Mouse (Mus musculus): ENCODE results near the gene Fnip2.

Gene Fnip2

DNA sequence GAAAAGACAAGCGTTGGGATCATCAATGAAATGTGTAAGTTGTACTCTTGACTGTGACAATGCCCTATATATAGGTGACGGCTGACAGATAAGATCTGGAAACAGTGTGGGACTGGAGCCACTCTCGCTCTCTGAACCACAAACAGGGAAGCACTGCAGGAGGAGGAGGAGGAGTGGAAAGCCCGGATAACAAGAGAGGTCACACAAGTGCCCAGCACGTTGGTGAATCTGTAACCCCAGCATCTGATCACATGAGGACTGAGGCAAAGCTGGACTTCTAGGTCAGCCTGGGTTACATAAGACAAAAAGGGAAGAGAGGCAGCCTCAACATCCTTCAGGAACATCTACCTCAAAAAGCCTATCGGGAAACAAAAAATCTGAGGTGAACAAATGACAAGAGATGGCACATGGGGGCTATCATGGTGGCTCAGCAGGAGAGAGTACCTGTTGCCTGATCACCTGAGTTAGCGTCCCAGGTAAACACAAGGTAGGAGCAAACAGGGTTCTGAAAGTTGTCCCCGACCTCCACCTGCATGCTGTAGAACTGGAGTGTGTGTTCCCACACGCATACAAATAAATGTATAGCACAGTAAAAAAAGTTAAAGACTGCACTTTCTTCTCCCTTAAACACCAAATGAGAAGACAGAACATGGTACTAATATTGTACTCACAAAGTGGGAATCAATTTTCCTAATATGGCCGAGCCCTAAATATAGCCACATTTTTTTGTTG lies 2.6 kb downstream of the Fnip2 start:
- no peak for DNase-seq

DNA sequence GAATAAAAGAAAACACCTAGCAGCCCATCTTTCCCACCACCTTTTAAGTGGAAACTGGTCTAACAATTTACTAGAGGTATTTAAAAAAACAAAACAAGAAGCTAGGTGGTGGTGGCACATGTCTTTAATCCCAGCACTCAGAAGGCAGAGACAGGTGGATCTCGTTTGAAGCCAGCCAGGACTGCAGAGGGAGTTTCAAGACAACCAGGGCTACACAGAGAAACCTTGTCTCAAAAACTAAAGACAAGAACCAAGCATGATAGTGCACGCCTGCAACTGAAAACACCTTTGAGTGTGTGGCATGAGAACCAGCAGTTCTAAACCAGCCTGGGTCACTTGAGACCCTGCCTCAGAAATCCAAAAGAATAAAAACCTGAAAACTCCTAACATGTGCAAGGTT lies 4.1 kb downstream of the Fnip2 start:
- DNase-seq: no peak

DNA sequence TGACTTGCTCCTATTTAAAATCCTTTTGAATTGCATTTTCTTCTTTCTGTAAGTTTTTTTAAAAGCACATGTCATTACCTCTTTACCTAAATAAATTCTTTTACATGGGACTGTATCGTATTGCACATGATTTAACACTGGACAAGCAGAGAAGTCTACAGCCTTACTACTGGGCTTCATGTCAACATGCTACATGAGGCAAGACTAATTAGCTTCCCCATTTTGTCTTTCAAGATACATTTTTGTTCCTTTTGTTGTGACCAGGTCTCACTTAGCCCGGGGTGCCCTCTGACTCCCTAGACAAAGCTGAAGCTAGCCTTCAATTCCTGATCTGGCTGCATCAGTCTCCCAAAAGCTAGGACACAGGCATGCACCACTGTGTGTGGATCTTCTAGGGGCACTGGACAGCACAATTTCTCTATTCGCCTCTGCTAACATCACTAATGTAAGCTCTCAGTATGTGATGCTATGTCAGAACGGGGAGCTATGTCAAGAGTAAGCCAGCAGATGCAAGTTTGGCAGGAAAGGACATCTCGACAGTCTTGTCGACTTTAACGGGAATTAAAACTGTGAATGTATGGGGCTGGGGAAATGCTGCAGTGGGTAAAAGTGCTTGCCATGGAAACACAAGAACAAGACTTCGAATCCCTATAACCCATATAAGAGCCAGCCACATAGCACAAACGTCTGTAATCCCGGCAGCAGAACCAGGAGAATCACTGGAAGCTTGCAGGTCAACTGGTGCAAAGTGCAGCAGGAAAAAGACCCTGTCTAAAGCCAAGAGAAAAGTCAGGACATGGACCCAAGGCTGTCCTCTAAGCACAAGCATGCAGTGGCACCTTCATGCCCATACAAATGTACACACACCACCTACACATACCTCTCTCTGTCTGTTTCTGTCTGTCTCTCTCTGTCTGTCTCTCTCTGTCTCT lies 5.5 kb downstream of the Fnip2 start:
- no peak for DNase-seq

DNA sequence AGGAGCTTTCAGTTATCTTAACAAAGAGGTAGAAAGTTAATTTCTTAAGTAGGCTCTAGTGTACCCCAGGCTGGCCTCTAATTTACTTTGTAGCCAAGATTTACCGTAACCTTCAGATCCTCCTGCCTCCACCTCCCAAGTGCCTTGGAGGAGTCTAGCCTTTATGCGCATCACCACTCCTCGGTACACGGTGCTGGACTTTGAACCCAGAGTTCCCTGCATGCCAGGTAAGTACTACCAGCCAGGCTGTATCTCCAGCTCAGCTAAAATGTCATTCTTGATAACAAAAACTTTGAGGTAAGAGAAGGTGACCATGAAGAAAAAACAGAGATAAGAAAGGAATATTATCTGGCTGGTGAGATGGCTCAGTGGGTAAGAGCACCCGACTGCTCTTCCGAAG lies 7.0 kb downstream of the Fnip2 start:
- DNase-seq: no peak

DNA sequence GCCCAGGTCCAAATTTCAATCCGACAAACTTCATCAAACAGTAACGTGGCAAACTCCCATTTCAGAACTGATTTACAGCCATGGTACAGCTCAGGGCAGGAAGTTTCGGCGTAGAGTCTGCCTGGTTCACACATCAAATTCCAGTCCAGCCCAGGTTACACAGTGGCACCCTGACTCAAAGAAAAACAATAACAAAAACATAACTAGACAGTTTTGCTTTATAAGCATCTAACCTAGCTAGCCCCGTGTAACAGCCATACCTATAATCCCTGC lies 7.9 kb downstream of the Fnip2 start:
- no peak for DNase-seq

DNA sequence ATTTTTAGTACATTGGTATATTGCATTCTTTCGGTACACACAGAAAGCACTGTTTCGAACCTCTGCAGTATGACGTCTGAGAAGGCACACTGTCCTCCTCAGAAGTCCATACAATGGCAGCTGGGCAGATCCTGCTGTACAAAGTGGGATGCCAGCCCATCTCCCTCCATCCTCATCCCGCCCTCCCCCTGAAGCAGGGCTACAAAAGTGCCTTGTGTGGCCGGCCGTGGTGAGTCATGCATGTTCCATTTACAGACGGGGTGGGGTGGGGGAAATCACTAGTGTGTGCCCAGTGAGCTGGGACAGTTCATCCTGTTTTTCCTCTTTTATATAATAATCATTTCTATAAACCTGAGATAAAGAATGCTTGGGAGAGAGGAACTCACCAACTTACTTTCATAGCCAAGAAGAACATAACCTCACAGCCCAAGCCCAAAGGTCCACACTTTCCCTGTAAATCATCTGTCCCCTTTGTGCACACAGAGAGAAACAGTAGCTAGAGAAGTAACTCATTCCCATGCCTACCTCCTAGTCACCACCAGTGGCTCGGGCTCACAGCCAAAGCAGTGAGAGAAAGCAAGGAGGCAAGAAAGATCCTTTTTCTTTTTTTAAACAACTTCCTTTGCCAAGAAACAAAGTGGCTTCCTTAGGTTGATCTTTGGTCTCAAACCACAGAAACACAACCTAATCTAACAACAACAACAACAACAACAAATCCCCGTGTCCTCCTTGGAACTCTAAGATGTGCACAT lies 8.4 kb downstream of the Fnip2 start:
- no peak for DNase-seq

DNA sequence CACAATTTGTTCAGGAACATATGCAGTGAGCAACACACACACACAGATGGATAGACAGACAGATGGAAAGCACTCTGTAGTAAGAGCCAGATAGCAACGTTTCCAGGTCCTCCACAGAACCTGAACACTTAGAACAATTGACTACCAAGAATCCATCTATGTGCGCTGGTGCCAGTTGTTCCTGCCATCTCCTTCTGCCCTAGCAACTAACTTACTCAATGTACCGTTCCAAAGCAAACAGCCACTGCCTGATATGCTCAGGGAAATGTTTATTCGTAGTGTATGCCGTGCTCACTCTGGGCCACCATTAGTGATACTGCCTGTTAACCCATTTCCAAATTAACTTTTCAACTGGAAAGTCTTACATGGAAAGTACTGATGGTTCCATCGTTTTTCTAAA lies 12.5 kb downstream of the Fnip2 start:
- no peak for DNase-seq

DNA sequence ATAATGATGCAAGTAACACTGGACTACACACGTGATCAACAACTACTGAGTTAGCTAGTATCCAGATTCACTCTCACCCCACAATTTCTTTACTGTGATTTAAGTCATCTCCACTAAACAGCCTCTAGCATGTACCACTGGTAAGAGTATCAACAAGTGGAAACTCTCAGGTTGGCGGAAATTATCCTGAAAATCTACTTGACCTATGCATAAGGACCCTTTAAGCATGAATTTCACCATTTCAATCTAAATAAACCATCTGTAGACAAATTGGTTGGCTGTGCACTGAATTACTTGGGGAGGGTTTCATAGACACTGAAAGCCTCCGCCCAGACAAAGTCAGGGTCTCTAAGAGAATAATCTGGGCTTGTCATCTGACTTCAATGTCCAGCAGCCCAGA lies 13.8 kb downstream of the Fnip2 start:
- no peak for DNase-seq

DNA sequence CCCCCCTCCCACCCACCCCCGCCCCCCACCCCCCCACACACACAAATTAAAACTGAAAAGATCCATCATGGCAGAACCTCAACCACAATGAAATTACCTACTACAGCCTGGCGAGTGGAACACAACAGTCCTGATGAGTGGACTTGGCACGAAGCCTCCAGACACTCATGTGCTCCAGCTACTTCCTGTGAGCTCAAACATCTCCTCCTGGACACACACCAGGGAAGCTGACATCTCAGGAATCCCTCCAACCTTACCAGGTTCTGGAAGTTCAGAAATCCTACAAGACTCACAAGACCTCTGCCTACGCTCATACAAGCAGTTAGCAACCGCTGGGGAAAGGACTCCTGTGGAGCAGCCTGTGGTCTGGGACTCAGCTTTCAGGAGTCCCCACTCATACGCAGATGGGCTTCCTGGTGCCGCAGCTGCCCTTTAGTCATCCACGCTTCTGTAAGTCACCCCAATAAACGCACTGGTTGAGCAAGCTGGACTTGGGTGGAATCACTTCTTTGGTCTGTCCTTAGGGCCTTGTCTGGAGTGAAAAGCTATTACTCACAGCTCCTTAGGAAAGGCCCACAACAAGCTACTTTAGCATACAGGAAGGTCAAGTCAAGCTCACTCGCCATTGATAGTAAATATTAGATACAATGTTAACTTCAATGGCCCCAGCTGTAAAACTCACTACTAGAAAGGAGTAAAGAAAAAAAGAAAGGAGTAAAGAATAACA lies 15.6 kb downstream of the Fnip2 start:
- DNase-seq: no peak

DNA sequence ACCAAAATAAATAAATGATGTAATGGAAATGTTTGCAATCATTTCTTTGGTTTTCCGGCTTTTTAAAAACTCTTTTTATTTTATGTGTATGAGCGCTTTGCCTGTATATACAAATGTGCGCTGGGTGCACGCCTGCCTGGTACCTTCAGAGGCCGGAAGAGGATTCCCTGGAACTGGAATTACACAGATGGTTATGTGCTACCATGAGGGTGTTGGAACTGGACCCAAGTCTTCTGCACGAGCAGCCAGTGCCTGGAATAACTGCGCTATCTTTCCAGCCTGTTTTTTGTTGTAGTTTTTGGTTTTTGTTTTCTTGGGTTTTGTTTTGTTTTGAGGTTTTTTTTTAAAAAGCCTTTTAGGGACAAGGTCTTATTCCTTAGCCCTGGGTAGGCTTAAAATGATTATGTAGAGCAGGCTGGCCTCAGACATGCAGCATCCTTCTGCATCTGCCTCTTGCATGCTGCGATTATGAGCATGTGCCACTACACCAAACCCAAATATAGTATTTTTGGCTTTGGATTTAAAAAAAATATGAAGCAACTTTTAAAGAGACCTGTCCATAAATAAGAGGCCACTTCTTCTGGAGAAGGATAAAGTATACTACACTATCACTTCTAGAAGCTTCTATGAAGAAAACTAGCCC lies 17.7 kb downstream of the Fnip2 start:
- DNase-seq: no peak

DNA sequence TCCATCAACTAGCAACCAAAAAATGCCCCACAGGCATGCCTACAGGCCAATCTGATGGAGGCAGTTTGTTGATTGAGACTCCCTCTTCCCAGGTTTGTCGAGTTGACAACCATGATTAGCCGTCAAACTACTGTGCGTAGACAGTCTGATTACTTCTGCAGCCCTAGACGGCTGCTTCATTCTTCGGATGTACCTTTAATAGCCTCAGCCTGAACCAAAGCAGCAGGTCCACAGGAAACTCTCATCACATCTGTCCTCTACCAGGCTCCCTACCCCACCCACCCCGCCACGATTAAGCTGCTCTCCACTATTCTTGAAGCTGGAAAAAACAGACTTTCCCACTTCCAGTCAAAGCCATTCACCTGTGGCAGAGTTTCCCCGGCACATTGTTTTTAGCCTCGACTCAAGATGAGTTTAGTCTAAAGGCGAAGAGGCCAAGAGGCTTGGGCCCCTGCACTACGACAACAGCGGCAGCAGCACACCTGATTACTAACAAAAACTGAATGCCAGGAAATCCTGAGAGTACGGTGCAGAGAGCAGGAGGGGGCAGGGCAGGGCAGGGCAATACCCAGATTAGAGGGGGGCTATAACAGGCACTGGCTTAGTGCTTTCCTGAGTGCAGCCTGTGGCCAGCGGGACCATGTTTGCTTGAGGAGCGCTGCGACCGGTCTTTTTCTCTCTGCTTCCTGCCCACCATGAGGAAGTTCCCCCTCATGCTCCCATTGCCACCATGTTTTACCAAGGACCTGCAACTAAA lies 18.7 kb downstream of the Fnip2 start:
- no peak for DNase-seq

DNA sequence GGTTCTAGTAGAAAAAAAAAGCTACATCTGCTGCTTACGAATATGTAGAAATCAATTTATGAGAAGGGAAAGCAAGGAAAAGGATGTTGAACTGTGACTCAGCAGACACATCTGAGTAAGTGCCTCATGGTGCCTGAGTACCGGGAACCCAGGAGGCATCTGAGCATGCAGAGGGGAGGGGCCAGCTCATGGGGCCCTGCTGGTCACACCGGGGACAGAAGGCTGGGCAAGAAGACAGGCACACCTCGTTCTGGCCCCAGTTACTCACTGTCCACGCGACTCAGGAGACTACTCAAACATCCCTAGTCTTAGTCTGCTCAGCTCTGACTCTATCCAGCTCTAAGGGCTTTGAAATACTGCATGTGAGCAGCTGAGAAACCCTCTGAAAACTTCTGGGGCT lies 25.0 kb downstream of the Fnip2 start:
- DNase-seq: no peak

DNA sequence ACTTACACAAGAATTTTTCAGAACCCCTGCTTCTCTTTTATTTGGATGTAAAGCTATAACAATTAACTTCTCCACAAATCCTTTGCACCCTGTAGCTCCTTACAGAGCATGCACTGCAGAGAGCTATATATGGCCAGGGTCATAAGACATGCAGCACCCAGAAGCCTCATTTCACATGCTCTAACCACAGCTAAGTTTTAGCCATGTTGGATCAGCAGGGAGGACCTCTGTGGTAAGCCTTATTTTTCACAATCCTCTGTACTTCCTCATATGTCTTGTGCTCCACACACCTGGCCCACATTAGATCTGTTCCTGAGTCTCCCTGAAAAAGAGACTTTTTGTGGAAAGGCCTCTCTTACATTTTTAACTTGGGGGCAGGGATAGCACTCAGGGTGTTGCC lies 27.9 kb downstream of the Fnip2 start:
- no peak for DNase-seq

DNA sequence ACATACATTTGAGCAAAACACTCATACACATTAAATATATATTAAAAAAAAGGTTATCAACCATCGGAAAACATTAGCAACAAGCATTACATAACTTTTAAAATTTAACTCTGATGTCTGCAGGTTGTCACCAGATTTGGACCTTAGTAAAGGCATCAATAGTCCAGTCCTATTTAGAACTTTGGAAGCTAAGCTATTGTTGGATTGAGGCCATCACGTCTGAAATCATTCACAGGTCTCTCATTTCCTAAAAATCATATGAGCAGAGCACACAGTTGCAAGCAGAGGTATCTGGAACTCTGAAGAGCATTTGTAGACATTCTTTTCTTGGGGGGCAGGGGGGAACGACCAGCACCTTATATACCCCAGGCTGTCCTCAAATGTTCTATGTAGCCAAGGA lies 28.5 kb downstream of the Fnip2 start:
- DNase-seq: no peak

DNA sequence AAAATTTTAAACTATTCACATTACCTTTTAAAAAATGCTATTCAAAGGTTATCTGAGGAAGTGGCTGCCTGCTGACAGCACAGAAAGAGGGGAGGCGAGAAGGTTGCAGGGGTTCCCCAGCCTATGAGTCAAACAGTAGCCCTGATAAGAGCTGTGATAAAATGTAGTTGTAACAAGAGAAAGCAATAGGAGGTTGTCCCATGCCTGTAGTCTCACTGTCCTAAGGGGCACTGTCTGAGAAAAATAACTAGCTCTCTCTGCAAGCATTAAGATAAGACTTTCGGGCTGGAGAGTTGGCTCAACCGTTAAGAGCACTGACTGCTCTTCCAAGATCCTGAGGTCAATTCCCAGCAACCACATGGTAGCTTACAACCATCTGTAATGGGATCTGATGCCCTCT lies 29.3 kb downstream of the Fnip2 start:
- no peak for DNase-seq

DNA sequence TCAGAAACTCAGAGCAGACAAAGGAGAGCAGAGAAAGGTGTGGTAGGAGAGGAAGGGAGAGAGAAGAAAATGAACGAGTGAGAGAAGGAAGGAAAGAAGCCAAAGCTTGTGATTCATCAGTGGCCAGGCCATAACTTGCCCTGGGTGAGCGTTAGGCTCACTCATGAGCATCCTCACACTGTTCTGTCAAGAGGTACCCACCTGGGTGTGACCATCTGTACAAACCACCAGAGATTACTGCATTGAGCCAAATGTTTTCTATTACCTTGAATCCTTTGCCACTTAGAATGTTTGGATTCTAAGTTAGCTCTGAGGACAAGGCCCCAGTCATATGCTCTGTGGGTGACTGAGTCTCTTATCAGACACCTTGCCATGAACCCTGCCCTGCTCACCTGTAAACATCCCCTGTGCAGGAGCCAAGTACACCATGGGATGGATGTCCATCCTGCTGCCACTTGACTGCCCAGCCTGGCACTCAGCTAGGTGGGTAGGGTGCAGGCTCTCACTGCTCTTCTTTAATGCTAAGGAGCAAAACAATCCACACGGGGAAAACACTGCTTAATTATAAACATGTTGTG lies 29.9 kb downstream of the Fnip2 start:
- no peak for DNase-seq

DNA sequence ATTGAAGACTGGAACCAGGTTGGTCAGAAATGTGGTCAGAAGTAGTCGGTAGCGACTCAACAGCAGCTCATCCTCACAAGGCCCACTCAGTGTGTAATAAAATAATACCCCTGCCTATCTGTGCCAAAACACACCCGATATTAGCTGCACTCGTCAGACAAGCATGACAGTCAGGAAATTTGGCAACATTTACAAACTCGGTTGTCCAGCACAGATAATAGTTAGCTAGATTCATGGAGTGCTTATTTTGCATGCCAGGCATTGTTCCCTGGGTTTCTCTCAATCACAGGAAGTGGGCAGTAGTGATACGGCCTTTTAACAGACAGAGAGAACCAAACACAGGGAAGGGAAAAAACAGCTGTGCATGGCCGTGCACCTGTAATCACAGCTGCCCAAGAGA lies 30.6 kb downstream of the Fnip2 start:
- no peak for DNase-seq

DNA sequence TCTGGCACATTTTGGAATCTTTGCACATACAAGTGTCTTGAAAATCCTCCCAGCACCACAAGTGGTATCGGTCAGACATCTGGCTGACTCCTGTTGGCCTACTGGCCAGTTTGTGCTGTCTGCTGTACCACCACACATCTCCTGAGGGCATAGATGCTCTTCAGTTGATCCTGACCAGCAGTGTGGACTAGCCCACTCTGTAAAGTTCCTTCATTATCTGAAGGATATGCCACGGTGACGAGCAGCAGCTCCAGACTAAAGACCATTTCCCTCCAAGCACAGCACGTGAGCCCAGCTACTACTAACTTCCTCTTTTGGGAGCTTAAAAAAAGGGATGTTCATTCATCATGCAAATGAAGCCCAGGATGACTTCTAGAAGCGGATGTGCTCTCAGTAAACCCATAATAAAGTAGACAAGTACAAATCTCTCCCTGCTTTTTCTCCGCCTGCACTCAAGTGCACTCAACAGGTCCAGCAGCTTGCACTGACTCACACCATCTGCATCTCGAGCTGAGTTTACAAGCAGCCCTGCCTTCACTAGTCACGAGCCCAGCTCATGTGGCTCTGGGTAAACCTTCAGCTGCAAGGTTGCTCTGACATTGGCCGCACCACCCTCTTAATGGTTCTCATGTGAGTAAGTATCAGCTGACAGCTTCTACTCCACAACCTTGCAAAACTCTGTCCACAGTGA lies 35.9 kb downstream of the Fnip2 start:
- DNase-seq: no peak

DNA sequence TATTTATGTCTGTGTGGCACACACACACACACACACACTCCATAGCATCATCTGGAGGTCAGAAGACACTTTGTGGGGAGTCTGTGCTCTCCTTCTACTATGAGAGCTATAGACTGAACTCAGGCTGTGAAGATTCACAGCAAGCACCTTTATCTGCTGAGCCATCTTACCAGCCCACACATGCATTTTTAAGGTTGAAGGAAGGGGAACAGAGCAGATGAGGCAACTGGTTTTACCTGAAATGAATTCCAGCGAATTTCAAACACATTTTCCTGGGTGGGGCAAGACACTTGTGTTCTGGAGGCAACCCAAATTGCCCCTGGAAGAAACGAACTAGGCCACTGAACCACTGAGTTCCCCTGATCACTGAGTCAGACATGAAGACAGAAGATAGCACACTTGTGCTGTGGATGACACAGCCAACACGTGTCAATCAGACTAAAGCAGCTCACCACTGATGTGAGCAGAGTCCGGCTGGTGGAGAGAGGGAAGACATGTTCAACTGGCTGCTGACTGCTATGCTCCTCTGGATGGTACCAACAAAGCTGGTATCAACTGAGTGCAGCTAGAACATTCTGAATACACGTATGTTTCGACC lies 38.0 kb downstream of the Fnip2 start:
- DNase-seq: no peak

DNA sequence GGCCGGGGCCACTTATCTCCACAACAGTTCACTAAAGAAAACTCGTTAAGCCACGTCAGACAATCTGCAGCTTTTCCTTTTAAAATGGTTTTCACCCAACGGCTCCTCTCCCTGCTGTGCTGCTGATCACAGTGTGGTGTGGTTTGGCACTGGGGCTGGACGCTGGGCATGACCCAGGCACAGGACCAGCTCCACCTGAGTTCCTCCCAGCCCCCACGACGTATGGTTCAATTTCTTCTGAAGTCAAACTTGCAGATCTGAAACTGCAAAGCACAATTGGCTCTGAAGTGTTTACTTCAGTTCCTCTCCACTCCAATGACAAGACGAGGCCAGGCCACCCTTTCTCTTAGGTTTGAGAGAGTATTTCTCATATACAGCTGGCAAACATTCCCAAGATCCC lies 39.1 kb downstream of the Fnip2 start:
- no peak for DNase-seq

DNA sequence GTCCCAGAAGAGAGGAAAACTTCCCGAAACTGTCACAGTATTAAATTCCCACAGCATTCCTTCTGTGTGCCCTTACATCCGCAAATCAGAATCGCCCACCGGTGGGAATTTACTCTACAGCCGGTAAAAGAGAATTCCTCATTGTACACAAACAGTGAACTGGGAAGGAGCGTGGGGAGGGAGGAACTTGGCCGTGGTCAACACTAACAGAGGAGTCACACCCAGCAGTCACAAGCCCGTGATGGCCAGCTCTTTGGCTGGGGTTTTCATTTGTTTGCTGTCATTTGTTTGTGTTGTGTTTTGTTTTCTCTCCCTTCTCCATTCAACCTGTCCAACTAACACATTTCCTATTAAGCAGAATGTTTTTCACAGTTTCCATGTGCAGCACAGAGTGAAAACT lies 39.7 kb downstream of the Fnip2 start:
- DNase-seq: no peak
